Mouse (Mus musculus) hindbrain, embryonic 11.5 days (tissue): ENCODE results near the gene Ccdc73. TPM values are rescaled to one million over a fixed set of nuclear protein-coding genes. Genes with fewer than 3 reads are reported as not detected.
"Not testable (repeated sequence)": the region's sequence is repeated elsewhere in the genome, so short reads cannot be mapped to it uniquely, and the experiment has no call there.

Source experiments
- ATAC-seq: fragments of 200-750 bp; cut with Nextera tagmentation; 2 replicates; pipeline ENCODE4 v1.8.0; 2017; ENCODE audit warnings: mild to moderate bottlenecking, moderate TSS enrichment, moderate library complexity; ENCODE audit not compliant: low FRiP score
- DNase-seq: peaks from one replicate; pipeline ENCODE4 v3.0.0-alpha.2; 2015; ENCODE audit warnings: low spot score
- H3K27ac ChIP-seq: fragments of 300-500 bp; sonication (generic); 2 replicates; pipeline ENCODE4 v1.5.1; 2014; ENCODE audit warnings: mild to moderate bottlenecking, low read depth, low read length
- H3K27me3 ChIP-seq: fragments of 300-500 bp; sonication (generic); 2 replicates; pipeline ENCODE4 v1.6.1; 2014; ENCODE audit warnings: mild to moderate bottlenecking, low read length, moderate library complexity, mixed read lengths; ENCODE audit not compliant: control insufficient read depth, insufficient read depth
- H3K36me3 ChIP-seq: fragments of 300-500 bp; sonication (generic); 2 replicates; pipeline ENCODE4 v1.6.1; 2014; ENCODE audit warnings: mild to moderate bottlenecking, low read length, moderate library complexity, mixed read lengths; ENCODE audit not compliant: control insufficient read depth, insufficient read depth
- H3K4me1 ChIP-seq: fragments of 300-500 bp; sonication (generic); replicated peaks from 2 replicates; pipeline ENCODE4 v1.6.1; 2014; ENCODE audit warnings: low read length, mixed read lengths; ENCODE audit not compliant: control insufficient read depth, insufficient read depth
- H3K4me2 ChIP-seq: fragments of 300-500 bp; sonication (generic); replicated peaks from 2 replicates; pipeline ENCODE4 v1.6.1; 2014; ENCODE audit warnings: mild to moderate bottlenecking, low read depth, low read length
- H3K4me3 ChIP-seq: fragments of 300-500 bp; sonication (generic); 2 replicates; pipeline ENCODE4 v1.5.1; 2014; ENCODE audit warnings: low read depth, low read length
- H3K9ac ChIP-seq: fragments of 300-500 bp; sonication (generic); 2 replicates; pipeline ENCODE4 v1.6.1; 2014; ENCODE audit warnings: low read depth, low read length
- H3K9me3 ChIP-seq: fragments of 300-500 bp; sonication (generic); 2 replicates; pipeline ENCODE4 v1.6.1; 2016; ENCODE audit warnings: low read length; ENCODE audit not compliant: control insufficient read depth
- WGBS: fragments of 180-500 bp; shearing (Covaris S2); extraction: QIAGEN DNeasy Blood & Tissue Kit; methylation state at CpG from one replicate; pipeline ENCODE4 v1.1.7; 2014; 5-methylcytosine and 5-hydroxymethylcytosine counted together
- polyA plus RNA-seq: library from polyadenylated mRNA; unstranded; fragments of >200 nt; fragmentation: Nextera tagmentation; extraction: Ambion mirVana; gene quantifications from 2 replicates; pipeline ENCODE4 v1.2.1, GENCODE M21; 2014

The Ccdc73 gene
- polyA plus RNA-seq, 1 experiment from 2014 or later, result 5.8 TPM

- H3K36me3 ChIP-seq, H3K27me3 ChIP-seq, H3K27ac ChIP-seq, ATAC-seq, H3K4me2 ChIP-seq, H3K4me3 ChIP-seq, H3K4me1 ChIP-seq, H3K9me3 ChIP-seq, DNase-seq, H3K9ac ChIP-seq: not testable (repeated sequence)
- 85% methylated on average over 3 of the region's 3 CpGs for WGBS
Observed at GRCm38 (mm10) chr2:104858083-104858482, 9.5 kb upstream of the Ccdc73 start.

DNA sequence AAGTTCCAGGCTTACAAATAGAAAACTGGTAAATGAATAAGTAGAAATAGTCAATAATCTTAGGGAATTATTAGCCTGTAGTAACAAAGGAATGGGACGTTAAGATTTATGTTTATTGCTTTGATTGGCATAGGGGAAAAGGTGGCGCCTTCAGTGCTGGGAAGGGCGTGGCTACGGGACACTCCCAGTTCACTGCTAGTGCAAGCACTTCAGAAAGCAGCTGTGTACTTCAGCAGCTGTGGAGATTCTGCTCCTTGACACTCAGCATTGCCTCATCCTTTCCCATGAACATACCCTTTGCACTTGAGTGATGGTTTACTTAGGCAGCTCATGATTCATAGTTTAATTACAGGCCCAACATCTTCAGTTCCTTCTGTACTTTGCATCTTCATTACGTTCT is 8.5 kb upstream of the Ccdc73 start:
- H3K27ac ChIP-seq, result no peak overlapping the region
- H3K4me3 ChIP-seq, result no peak overlapping the region
- H3K4me1 ChIP-seq, result no peaks in the 10 kb centered on the region
- H3K4me2 ChIP-seq, result no peak overlapping the region
- WGBS, result 86% methylated on average over 5 of the region's 5 CpGs
- DNase-seq (no peak), ATAC-seq (no peak)
- no peaks in the 10 kb centered on the region for H3K9me3 ChIP-seq
- no peaks in the 10 kb centered on the region for H3K27me3 ChIP-seq
- no peaks in the 10 kb centered on the region for H3K36me3 ChIP-seq
- H3K9ac ChIP-seq, result no peak overlapping the region

DNA sequence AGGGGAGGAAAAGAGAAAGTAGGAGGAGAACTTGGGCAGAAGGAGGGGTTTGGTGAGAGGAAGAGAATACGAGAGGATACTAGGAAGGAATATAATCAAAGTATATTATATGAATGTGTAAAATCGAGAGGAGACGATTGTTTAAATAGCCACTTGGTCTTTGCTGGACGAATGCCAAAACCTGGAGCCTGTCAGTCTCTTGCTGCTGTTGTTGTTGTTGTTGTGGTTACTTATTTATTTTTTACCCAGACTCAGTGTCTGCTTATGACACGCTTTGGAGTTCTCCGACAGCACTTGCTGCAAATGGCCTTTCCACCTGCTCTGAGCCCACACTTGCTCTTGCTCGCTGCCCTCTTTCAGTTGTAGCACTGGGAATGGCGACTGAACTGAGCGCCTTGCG is 7.2 kb upstream of the Ccdc73 start:
- Histone ChIP-seq H3K4me2 (no peak overlapping the region), H3K27ac (no peak overlapping the region), H3K9ac (no peak overlapping the region), H3K4me1 (no peaks in the 10 kb centered on the region), H3K36me3 (no peaks in the 10 kb centered on the region), H3K4me3 (no peak overlapping the region), H3K27me3 (no peaks in the 10 kb centered on the region), H3K9me3 (no peaks in the 10 kb centered on the region)
- ATAC-seq (no peak), DNase-seq (no peak)
- WGBS, result 86% methylated on average over 10 of the region's 10 CpGs

- 89% methylated on average over 4 of the region's 4 CpGs for WGBS
- no peak overlapping the region for H3K27ac ChIP-seq
- H3K9me3 ChIP-seq, result no peaks in the 10 kb centered on the region
- no peaks in the 10 kb centered on the region for H3K27me3 ChIP-seq
- no peaks in the 10 kb centered on the region for H3K36me3 ChIP-seq
- H3K4me1 ChIP-seq, result no peaks in the 10 kb centered on the region
- H3K9ac ChIP-seq, result no peak overlapping the region
- no peak for ATAC-seq
- no peak for DNase-seq
- no peak overlapping the region for H3K4me2 ChIP-seq
- no peak overlapping the region for H3K4me3 ChIP-seq
Observed at GRCm38 (mm10) chr2:104864176-104864860, 3.3 kb upstream of the Ccdc73 start.

GRCm38 (mm10) chr2:104869101-104869500 is 1.5 kb downstream of the Ccdc73 start:
- Histone ChIP-seq H3K4me1 (no peaks in the 10 kb centered on the region), H3K27me3 (no peaks in the 10 kb centered on the region), H3K27ac (no peak overlapping the region), H3K9ac (no peak overlapping the region), H3K4me3 (no peak overlapping the region), H3K36me3 (no peaks in the 10 kb centered on the region), H3K4me2 (no peak overlapping the region), H3K9me3 (no peaks in the 10 kb centered on the region)
- WGBS, result 91% methylated on average over 3 of the region's 3 CpGs
- ATAC-seq, result no peak
- no peak for DNase-seq

GRCm38 (mm10) chr2:104878794-104879193 is 11.2 kb downstream of the Ccdc73 start:
- H3K9ac ChIP-seq, result no peak overlapping the region

GRCm38 (mm10) chr2:104886109-104886508 is 18.5 kb downstream of the Ccdc73 start:
- Histone ChIP-seq H3K9ac (no peak overlapping the region), H3K27ac (no peak overlapping the region), H3K27me3 (no peaks in the 10 kb centered on the region), H3K9me3 (no peaks in the 10 kb centered on the region), H3K36me3 (no peaks in the 10 kb centered on the region), H3K4me1 (no peaks in the 10 kb centered on the region), H3K4me3 (no peak overlapping the region), H3K4me2 (no peak overlapping the region)
- no peak for ATAC-seq
- no peak for DNase-seq
- 93% methylated on average over 18 of the region's 18 CpGs for WGBS

More at GRCm38 (mm10) chr2:104878794-104879193, 11.2 kb downstream of the Ccdc73 start:
- H3K4me3 ChIP-seq, result no peak overlapping the region
- H3K4me2 ChIP-seq, result no peak overlapping the region
- WGBS, result 89% methylated on average over 8 of the region's 8 CpGs
- no peak for DNase-seq
- H3K27ac ChIP-seq, result no peak overlapping the region
- H3K27me3 ChIP-seq, result no peaks in the 10 kb centered on the region
- no peaks in the 10 kb centered on the region for H3K9me3 ChIP-seq
- ATAC-seq, result no peak
- no peaks in the 10 kb centered on the region for H3K4me1 ChIP-seq
- H3K36me3 ChIP-seq, result no peaks in the 10 kb centered on the region

DNA sequence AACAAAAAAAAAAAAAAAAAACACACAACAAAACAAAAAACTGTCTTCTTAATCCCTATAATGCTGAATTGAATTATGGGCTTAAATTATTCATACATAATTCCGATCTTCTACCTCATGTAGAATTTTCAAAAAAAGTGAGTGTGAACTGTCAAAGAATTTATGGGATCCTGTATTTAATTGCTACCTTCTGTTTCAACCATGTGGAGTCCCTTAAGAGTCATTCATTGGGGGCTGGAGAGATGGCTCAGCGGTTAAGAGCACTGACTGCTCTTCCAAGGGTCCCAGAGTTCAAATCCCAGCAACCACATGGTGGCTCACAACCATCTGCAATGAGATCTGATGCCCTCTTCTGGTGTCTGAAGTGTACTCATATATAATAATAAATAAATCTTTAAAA is 19.7 kb downstream of the Ccdc73 start:
- H3K4me1 ChIP-seq, H3K9me3 ChIP-seq, H3K36me3 ChIP-seq, DNase-seq, H3K9ac ChIP-seq, ATAC-seq, H3K4me3 ChIP-seq, H3K27ac ChIP-seq, H3K4me2 ChIP-seq, H3K27me3 ChIP-seq: not testable (repeated sequence)
- 62% methylated on average over 2 of the region's 2 CpGs for WGBS

- DNase-seq, result peak; percentile 87
- 0 out of 2 replicates have a peak, but pooled peaks have one; percentile 53 for ATAC-seq
- no peak overlapping the region for H3K4me2 ChIP-seq
- WGBS, result 30% methylated on average over 10 of the region's 10 CpGs
- H3K9me3 ChIP-seq, result no peaks in the 10 kb centered on the region
- H3K4me1 ChIP-seq, result no peaks in the 10 kb centered on the region
- no peaks in the 10 kb centered on the region for H3K36me3 ChIP-seq
- H3K4me3 ChIP-seq, result no peak overlapping the region
- no peaks in the 10 kb centered on the region for H3K27me3 ChIP-seq
- no peak overlapping the region for H3K9ac ChIP-seq
- H3K27ac ChIP-seq, result no peak overlapping the region
Observed at GRCm38 (mm10) chr2:104887882-104888566, 20.4 kb downstream of the Ccdc73 start.
